Mouse (Mus musculus) heart, embryonic 14.5 days (tissue): ENCODE measurements around the gene Pigo. TPM values are rescaled to one million over a fixed set of nuclear protein-coding genes. Genes with fewer than 3 reads are reported as not detected.

Experiments used
- ATAC-seq: fragments of 200-750 bp; cut with Nextera tagmentation; 2 replicates; pipeline ENCODE4 v1.8.0; 2017; ENCODE audit warnings: low read depth, moderate TSS enrichment; ENCODE audit not compliant: insufficient number of reproducible peaks, insufficient read depth, low FRiP score
- H3K27ac ChIP-seq, 2 experiments: fragments of 200-500 bp in 1 of 2; fragments of 300-500 bp in 1 of 2; sonication (generic) in 1 of 2; replicated peaks in 1 of 2; 2 replicates each; pipeline ENCODE4 v1.5.1; 2012 to 2014; ENCODE audit warnings: low read depth in 2 of 2, low read length in 2 of 2, control low read depth in 1 of 2, mild to moderate bottlenecking in 1 of 2, mixed read lengths in 1 of 2; ENCODE audit not compliant: control insufficient read depth in 1 of 2, insufficient read depth in 1 of 2
- H3K27me3 ChIP-seq: fragments of 300-500 bp; sonication (generic); 2 replicates; pipeline ENCODE4 v1.6.1; 2014; ENCODE audit warnings: mild to moderate bottlenecking, low read length, control low read depth; ENCODE audit not compliant: control insufficient read depth, insufficient read depth
- H3K36me3 ChIP-seq: fragments of 300-500 bp; sonication (generic); 2 replicates; pipeline ENCODE4 v1.6.1; 2014; ENCODE audit warnings: mild to moderate bottlenecking, control low read depth, low read length, mixed read lengths; ENCODE audit not compliant: control insufficient read depth, insufficient read depth
- H3K4me1 ChIP-seq, 2 experiments: fragments of 200-500 bp in 1 of 2; fragments of 300-500 bp in 1 of 2; sonication (generic) in 1 of 2; 2 replicates each; pipeline ENCODE4 v1.6.1; 2012 to 2014; ENCODE audit warnings: low read length in 2 of 2, control low read depth in 1 of 2, mixed read lengths in 1 of 2; ENCODE audit not compliant: control insufficient read depth in 2 of 2, insufficient read depth in 2 of 2
- H3K4me2 ChIP-seq: fragments of 300-500 bp; sonication (generic); 2 replicates; pipeline ENCODE4 v1.6.1; 2014; ENCODE audit warnings: mild to moderate bottlenecking, low read length
- H3K4me3 ChIP-seq, 2 experiments: fragments of 200-500 bp in 1 of 2; fragments of 300-500 bp in 1 of 2; sonication (generic) in 1 of 2; 2 replicates each; pipeline ENCODE4 v1.5.1; 2012 to 2014; ENCODE audit warnings: low read length in 2 of 2, mild to moderate bottlenecking in 2 of 2, control low read depth in 1 of 2, low read depth in 1 of 2, moderate library complexity in 1 of 2; ENCODE audit not compliant: control insufficient read depth in 1 of 2, insufficient read depth in 1 of 2
- H3K9ac ChIP-seq: fragments of 300-500 bp; sonication (generic); 2 replicates; pipeline ENCODE4 v1.6.1; 2014; ENCODE audit warnings: mild to moderate bottlenecking, low read length
- H3K9me3 ChIP-seq: fragments of 300-500 bp; sonication (generic); 2 replicates; pipeline ENCODE4 v1.6.1; 2016; ENCODE audit warnings: low read length, control low read depth; ENCODE audit not compliant: control insufficient read depth
- WGBS: fragments of 180-500 bp; shearing (Covaris S2); extraction: QIAGEN DNeasy Blood & Tissue Kit; methylation state at CpG from one replicate; pipeline ENCODE4 v1.1.7; 2014; 5-methylcytosine and 5-hydroxymethylcytosine counted together
- polyA plus RNA-seq: library from polyadenylated mRNA; unstranded; fragments of >200 nt; fragmentation: Nextera tagmentation; extraction: Ambion mirVana; gene quantifications from 2 replicates; pipeline ENCODE4 v1.2.1, GENCODE M21; 2014

Pigo gene
- polyA plus RNA-seq, 1 experiment from 2014 or later, result 12.0 TPM

- Histone ChIP-seq H3K4me3 (no peak overlapping the region), H3K4me1 (peaks cover 4 to 5% of the 10 kb centered on the region in 2 experiments; a peak in 2 of 4 replicates), H3K9me3 (no peaks in the 10 kb centered on the region), H3K27ac (no peak overlapping the region), H3K27me3 (no peaks in the 10 kb centered on the region), H3K9ac (no peak overlapping the region), H3K36me3 (peaks cover 11% of the 10 kb centered on the region; the same call in 1 of the 2 replicates), H3K4me2 (no peak overlapping the region)
- no peak for ATAC-seq
- WGBS, result 74% methylated on average over 4 of the region's 4 CpGs
Observed at GRCm38 (mm10) chr4:42972952-42973351, 52.7 kb downstream of the Pigo start.

DNA sequence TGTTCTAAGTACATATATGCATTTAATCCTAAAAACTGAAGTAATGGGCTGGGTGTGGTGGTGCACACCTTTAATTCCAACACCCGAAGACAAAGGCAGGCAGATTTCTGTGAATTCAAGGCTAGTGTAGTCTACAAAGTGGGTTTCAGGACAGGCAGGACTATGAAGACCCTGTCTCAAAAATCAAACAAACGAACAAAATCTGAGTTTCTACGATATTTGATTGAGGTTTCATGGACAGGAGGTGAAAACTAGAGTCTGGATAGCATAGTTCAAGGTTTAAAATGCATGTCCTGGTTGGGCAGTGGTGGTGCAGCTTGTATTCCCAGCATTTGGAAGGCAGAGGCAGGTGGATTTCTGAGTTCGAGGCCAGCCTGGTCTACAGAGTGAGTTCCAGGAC lies 56.3 kb downstream of the Pigo start, which contains the start of gene 1700022I11Rik:
Gene 1700022I11Rik, plus strand, starts transcription at position 301 of the 400 bp plus-strand sequence.
- no peak within 1 kb of the TSS for H3K27ac ChIP-seq
- H3K4me2 ChIP-seq, result no peak within 1 kb of the TSS
- no peaks in the 10 kb centered on the region for H3K36me3 ChIP-seq
- H3K4me1 ChIP-seq, result peaks cover 4 to 14% of the 10 kb centered on the region in 2 experiments; a peak in 3 of 4 replicates
- no peak for ATAC-seq
- WGBS, result 84% methylated on average over 4 of the region's 4 CpGs
- no peaks in the 10 kb centered on the region for H3K27me3 ChIP-seq
- H3K9me3 ChIP-seq, result no peaks in the 10 kb centered on the region
- no peak within 1 kb of the TSS for H3K4me3 ChIP-seq
- H3K9ac ChIP-seq, result no peak within 1 kb of the TSS

Other genes starting within 250 kb of the Pigo start
- 0.07 TPM in 1 of 2 replicates, not detected in the other for gene Fam205a1, start 171.9 kb downstream of the Pigo start, polyA plus RNA-seq
- not detected in 2 replicates for gene Gm12394, start 169.0 kb downstream of the Pigo start, polyA plus RNA-seq
- 0.19 and 0.31 TPM in 2 replicates for gene Fam205c, start 151.6 kb downstream of the Pigo start, polyA plus RNA-seq
- 5.6 and 5.8 TPM in 2 replicates for gene Phf24, start 109.2 kb downstream of the Pigo start, polyA plus RNA-seq
- gene Dnajb5, start 76.0 kb downstream of the Pigo start, polyA plus RNA-seq, result 17.9 and 18.3 TPM in 2 replicates
- gene 1700022I11Rik, start 56.2 kb downstream of the Pigo start, polyA plus RNA-seq, result 0.57 and 0.70 TPM in 2 replicates
- gene Vcp, start 25.3 kb downstream of the Pigo start, polyA plus RNA-seq, result 469 and 477 TPM in 2 replicates
- gene Fancg, start 15.3 kb downstream of the Pigo start, polyA plus RNA-seq, result 10.8 and 11.7 TPM in 2 replicates
- gene Stoml2, start 5.9 kb upstream of the Pigo start, polyA plus RNA-seq, result 201 and 211 TPM in 2 replicates
- 10.5 and 12.0 TPM in 2 replicates for gene Fam214b, start 20.4 kb upstream of the Pigo start, polyA plus RNA-seq
- 16.4 and 19.1 TPM in 2 replicates for gene Unc13b, start 33.1 kb upstream of the Pigo start, polyA plus RNA-seq
- 0.20 and 0.43 TPM in 2 replicates for gene Atp8b5, start 241.3 kb upstream of the Pigo start, polyA plus RNA-seq